Mouse (Mus musculus): ENCODE results near the gene Tmem123.

GRCm38 (mm10) chr9:7778771-7779170 is 14.9 kb downstream of the Tmem123 start:
- TF ChIP-seq GATA1 (IDR thresholded peaks at IDR 0.05; ENCODE audit: low read length) (no peak), TAL1 (IDR thresholded peaks at IDR 0.05; ENCODE audit: low read length) (no peak)

Measured in erythroblast, embryonic 14.5 days (primary cell).